Mouse (Mus musculus): ENCODE data around the gene Sox6.

DNA sequence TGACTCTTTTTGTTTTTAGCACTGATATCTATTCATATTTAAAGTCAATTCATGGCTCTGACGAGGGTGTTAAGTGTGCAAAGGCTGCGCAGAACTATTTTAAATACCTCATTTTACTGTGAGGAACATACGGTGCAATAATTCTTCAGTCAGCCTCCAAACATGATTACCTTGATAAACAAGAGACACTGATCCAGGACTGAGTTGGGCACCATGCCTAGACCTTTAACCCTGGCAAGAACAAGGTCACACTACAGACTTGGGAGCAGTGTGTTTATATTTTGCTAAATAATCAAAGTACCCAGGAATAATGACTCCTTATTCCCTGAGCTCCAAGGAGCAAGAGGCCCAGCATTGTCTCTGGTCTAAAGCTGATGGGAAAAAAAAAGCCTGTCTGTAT is 458.8 kb downstream of the Sox6 start:
- no peak for TF ChIP-seq CTCF (IDR thresholded peaks at IDR 0.05; ENCODE audit: low read depth, low read length)
- TF ChIP-seq POLR2A (IDR thresholded peaks at IDR 0.05; ENCODE audit: borderline replicate concordance, low read depth, low read length), result no peak
